10 mouse cellular contexts compared by ENCODE assay signal in genomic region chr12:108546508-108547153, GRCm38 (mm10). TPM values are rescaled to one million over a fixed set of nuclear protein-coding genes. Genes with fewer than 3 reads are reported as not detected.
DNase-seq lines count a peak whose midpoint lies in the region; ATAC-seq and TF ChIP-seq lines count a peak whose summit lies in the region.
"Had no signal": no experiment of that assay in that cellular context is flagged by ENCODE, and none has a peak within 500 bp of the region (broad histone marks: within the 10 kb centered on the region; RNA-seq: fewer than 3 reads in every experiment).

No protein-coding gene starts in this region.

- 7% methylated on average over 10 of the region's 10 CpGs for WGBS in lung, embryonic 16.5 days
- 20% methylated on average over 10 of the region's 10 CpGs for WGBS in embryonic facial prominence, embryonic 12.5 days
- WGBS in intestine, embryonic 14.5 days, result 11% methylated on average over 10 of the region's 10 CpGs
- 27% methylated on average over 10 of the region's 10 CpGs for WGBS in liver, postnatal 0 days (ENCODE audit: insufficient replicate concordance)

- no peaks in the 10 kb centered on the region for H3K36me3 ChIP-seq in lung, embryonic 16.5 days (ENCODE audit: control insufficient read depth, insufficient read depth, low read length)
- no peaks in the 10 kb centered on the region for H3K36me3 ChIP-seq in embryonic facial prominence, embryonic 12.5 days
- H3K36me3 ChIP-seq in intestine, embryonic 14.5 days (ENCODE audit: control insufficient read depth, insufficient read depth, low read length), result no peaks in the 10 kb centered on the region
- no peaks in the 10 kb centered on the region for H3K36me3 ChIP-seq in liver, postnatal 0 days (replicated peaks; ENCODE audit: insufficient read depth, low read length)
- H3K36me3 ChIP-seq: liver, embryonic 15.5 days had no signal

- H3K27ac ChIP-seq in lung, embryonic 16.5 days (ENCODE audit: low read length), result peak overlapping the region; percentile 81
- H3K27ac ChIP-seq in embryonic facial prominence, embryonic 12.5 days, result 0 out of 2 replicates have a peak overlapping the region, but pooled peaks have one; percentile 8
- peak overlapping the region; percentile 51; the same call in 1 of the 2 replicates for H3K27ac ChIP-seq in intestine, embryonic 14.5 days (ENCODE audit: low read depth)
- H3K27ac ChIP-seq in liver, postnatal 0 days (ENCODE audit: low read depth), result no peak overlapping the region
- H3K27ac ChIP-seq: liver, embryonic 15.5 days had no signal

- peak overlapping the region; percentile 24 for H3K4me2 ChIP-seq in lung, embryonic 16.5 days (ENCODE audit: low read depth, low read length)
- no peak overlapping the region for H3K4me2 ChIP-seq in embryonic facial prominence, embryonic 12.5 days (replicated peaks)
- peak overlapping the region; percentile 31 for H3K4me2 ChIP-seq in intestine, embryonic 14.5 days (ENCODE audit: low read length)
- H3K4me2 ChIP-seq in liver, postnatal 0 days (ENCODE audit: low read depth, low read length), result no peak overlapping the region
- H3K4me2 ChIP-seq: liver, embryonic 15.5 days had no signal

- H3K4me1 ChIP-seq in lung, embryonic 16.5 days (replicated peaks; ENCODE audit: control insufficient read depth, insufficient read depth, low read length), result peaks cover 12% of the 10 kb centered on the region
- H3K4me1 ChIP-seq in embryonic facial prominence, embryonic 12.5 days, result peaks cover 7% of the 10 kb centered on the region; the same call in 1 of the 2 replicates
- peaks cover 16% of the 10 kb centered on the region for H3K4me1 ChIP-seq in intestine, embryonic 14.5 days (replicated peaks; ENCODE audit: control insufficient read depth, insufficient read depth, low read length)
- no peaks in the 10 kb centered on the region for H3K4me1 ChIP-seq in liver, postnatal 0 days (ENCODE audit: insufficient read depth)
- H3K4me1 ChIP-seq: liver, embryonic 15.5 days had no signal

- TF ChIP-seq EP300 in liver, postnatal 0 days (IDR thresholded peaks at IDR 0.05; ENCODE audit: low read depth), result no peak

- peak; percentile 87 for ATAC-seq in lung, embryonic 16.5 days (ENCODE audit: low read depth)
- no peak for ATAC-seq in embryonic facial prominence, embryonic 12.5 days (ENCODE audit: insufficient number of reproducible peaks, insufficient read depth, low FRiP score, low TSS enrichment)
- ATAC-seq in intestine, embryonic 14.5 days (replicated peaks; ENCODE audit: low FRiP score, low TSS enrichment, low read depth), result no peak; the same call in 1 of the 2 replicates
- ATAC-seq in liver, postnatal 0 days, result no peak
- ATAC-seq: Patski had no signal

- no peak overlapping the region for H3K4me3 ChIP-seq in lung, embryonic 16.5 days (ENCODE audit: low read length)
- no peak overlapping the region for H3K4me3 ChIP-seq in embryonic facial prominence, embryonic 12.5 days
- no peak overlapping the region for H3K4me3 ChIP-seq in intestine, embryonic 14.5 days (ENCODE audit: low read depth, low read length)
- no peak overlapping the region for H3K4me3 ChIP-seq in liver, postnatal 0 days (ENCODE audit: low read depth, low read length)
- H3K4me3 ChIP-seq: liver, embryonic 15.5 days had no signal

- TF ChIP-seq CTCF in liver, postnatal 0 days (IDR thresholded peaks at IDR 0.05; ENCODE audit: low read depth), result no peak

- no peak for DNase-seq in lung, postnatal 25 days (ENCODE audit: low spot score)
- DNase-seq in intestine, embryonic 14.5 days (ENCODE audit: low spot score), result no peak
- DNase-seq in retina, postnatal 1 day, result peak; percentile 68
- no peak for DNase-seq in liver, postnatal 0 days
- DNase-seq in cerebellum, adult 11 months, result no peak
- no peak for DNase-seq in spleen, adult 18-20 months

- no peaks in the 10 kb centered on the region for H3K27me3 ChIP-seq in lung, embryonic 16.5 days (ENCODE audit: control insufficient read depth, insufficient read depth, low read depth, low read length)
- 0 out of 2 replicates have a peak, but pooled peaks cover 5% of the 10 kb centered on the region for H3K27me3 ChIP-seq in embryonic facial prominence, embryonic 12.5 days
- H3K27me3 ChIP-seq in intestine, embryonic 14.5 days (replicated peaks; ENCODE audit: control insufficient read depth, insufficient read depth, low read length), result no peaks in the 10 kb centered on the region
- H3K27me3 ChIP-seq in liver, postnatal 0 days (ENCODE audit: insufficient read depth, low read length), result no peaks in the 10 kb centered on the region
- H3K27me3 ChIP-seq: Patski had no signal

- no peak overlapping the region for H3K9ac ChIP-seq in lung, embryonic 16.5 days (ENCODE audit: low read length)
- no peak overlapping the region for H3K9ac ChIP-seq in embryonic facial prominence, embryonic 12.5 days
- H3K9ac ChIP-seq in intestine, embryonic 14.5 days (ENCODE audit: low read length), result no peak overlapping the region
- no peak overlapping the region for H3K9ac ChIP-seq in liver, postnatal 0 days (replicated peaks)
- H3K9ac ChIP-seq: liver, embryonic 15.5 days had no signal

- H3K9me3 ChIP-seq in lung, embryonic 16.5 days (ENCODE audit: control insufficient read depth, low read length), result no peaks in the 10 kb centered on the region; the same call in 1 of the 2 replicates
- no peaks in the 10 kb centered on the region for H3K9me3 ChIP-seq in embryonic facial prominence, embryonic 12.5 days
- H3K9me3 ChIP-seq in intestine, embryonic 14.5 days (ENCODE audit: control insufficient read depth, low read length), result no peaks in the 10 kb centered on the region
- no peaks in the 10 kb centered on the region for H3K9me3 ChIP-seq in liver, postnatal 0 days (ENCODE audit: low read length)
- H3K9me3 ChIP-seq: liver, embryonic 15.5 days had no signal

RNA-seq across cellular contexts. Expression of gene Evl, which starts 7.9 kb away (rescaled TPM):
- 41.6 and 44.6 TPM in 2 replicates for polyA plus RNA-seq in lung, embryonic 16.5 days (2015; fragmentation: Nextera tagmentation; extraction: Ambion mirVana)
- 88.5 and 95.1 TPM in 2 replicates for polyA plus RNA-seq in embryonic facial prominence, embryonic 12.5 days (2016; fragmentation: Nextera tagmentation; extraction: Ambion mirVana)
- polyA plus RNA-seq in intestine, embryonic 14.5 days (2014; fragmentation: Nextera tagmentation; extraction: Ambion mirVana), result 61.0 and 64.7 TPM in 2 replicates
- 14.3 and 16.5 TPM in 2 replicates for polyA plus RNA-seq in liver, postnatal 0 days (2015; fragmentation: Nextera tagmentation; extraction: Ambion mirVana)

Comparison
In these comparisons a context has a peak if more than half of its experiments do, and no peak if none do; other contexts are left out.
1. H3K4me2 ChIP-seq: peak in lung, embryonic 16.5 days (single experiment) and intestine, embryonic 14.5 days (single experiment); none in embryonic facial prominence, embryonic 12.5 days (single experiment) and liver, postnatal 0 days (single experiment).